Mouse (Mus musculus) brown adipose tissue, adult 24 weeks (tissue): ENCODE data around the gene Gas2l2. TPM values are rescaled to one million over a fixed set of nuclear protein-coding genes. Genes with fewer than 3 reads are reported as not detected.
A peak's percentile ranks its signal among the peaks of the same experiment; 100 is the strongest.

Experiments
- H3K27ac ChIP-seq: fragments of 200-500 bp; replicated peaks from 2 replicates; pipeline ENCODE4 v1.5.1; 2012; ENCODE audit warnings: low read depth, mild to moderate bottlenecking, low read length
- H3K4me1 ChIP-seq: fragments of 200-500 bp; 2 replicates; pipeline ENCODE4 v1.6.1; 2012; ENCODE audit warnings: low read length, mixed read lengths; ENCODE audit not compliant: control insufficient read depth, insufficient read depth, insufficient read length
- H3K4me3 ChIP-seq: fragments of 200-500 bp; 2 replicates; pipeline ENCODE4 v1.5.1; 2012; ENCODE audit warnings: low read depth, mild to moderate bottlenecking, low read length, moderate library complexity; ENCODE audit not compliant: insufficient read depth
- polyA plus RNA-seq: library from polyadenylated mRNA; stranded (reverse); fragments of >200 nt; gene quantifications from 2 replicates; pipeline ENCODE4 v1.2.4, GENCODE M21; 2012; ENCODE audit not compliant: missing spikeins, insufficient read depth, insufficient read length

The Gas2l2 gene
- polyA plus RNA-seq, 1 experiment, result not detected

- Histone ChIP-seq H3K4me1 (peaks cover 55% of the 10 kb centered on the region), H3K4me3 (no peak overlapping the region), H3K27ac (no peak overlapping the region)
These were observed 22.0 kb upstream of the Gas2l2 start for GRCm38 (mm10) chr11:83451281-83451680.

- no peak overlapping the region for H3K27ac ChIP-seq
- no peak overlapping the region for H3K4me3 ChIP-seq
- H3K4me1 ChIP-seq, result peaks cover 48% of the 10 kb centered on the region
These were observed 21.3 kb upstream of the Gas2l2 start for GRCm38 (mm10) chr11:83450550-83450949.

GRCm38 (mm10) chr11:83449298-83449697, 20.0 kb upstream of the Gas2l2 start:
- H3K4me1 ChIP-seq, result peaks cover 37% of the 10 kb centered on the region
- H3K4me3 ChIP-seq, result no peak overlapping the region
- H3K27ac ChIP-seq, result peak overlapping the region; percentile 24; the same call in 1 of the 2 replicates

- H3K4me3 ChIP-seq, result no peak overlapping the region
- peak overlapping the region; percentile 24; the same call in 1 of the 2 replicates for H3K27ac ChIP-seq
- peaks cover 37% of the 10 kb centered on the region for H3K4me1 ChIP-seq
These were observed 19.6 kb upstream of the Gas2l2 start for GRCm38 (mm10) chr11:83448927-83449236.

DNA sequence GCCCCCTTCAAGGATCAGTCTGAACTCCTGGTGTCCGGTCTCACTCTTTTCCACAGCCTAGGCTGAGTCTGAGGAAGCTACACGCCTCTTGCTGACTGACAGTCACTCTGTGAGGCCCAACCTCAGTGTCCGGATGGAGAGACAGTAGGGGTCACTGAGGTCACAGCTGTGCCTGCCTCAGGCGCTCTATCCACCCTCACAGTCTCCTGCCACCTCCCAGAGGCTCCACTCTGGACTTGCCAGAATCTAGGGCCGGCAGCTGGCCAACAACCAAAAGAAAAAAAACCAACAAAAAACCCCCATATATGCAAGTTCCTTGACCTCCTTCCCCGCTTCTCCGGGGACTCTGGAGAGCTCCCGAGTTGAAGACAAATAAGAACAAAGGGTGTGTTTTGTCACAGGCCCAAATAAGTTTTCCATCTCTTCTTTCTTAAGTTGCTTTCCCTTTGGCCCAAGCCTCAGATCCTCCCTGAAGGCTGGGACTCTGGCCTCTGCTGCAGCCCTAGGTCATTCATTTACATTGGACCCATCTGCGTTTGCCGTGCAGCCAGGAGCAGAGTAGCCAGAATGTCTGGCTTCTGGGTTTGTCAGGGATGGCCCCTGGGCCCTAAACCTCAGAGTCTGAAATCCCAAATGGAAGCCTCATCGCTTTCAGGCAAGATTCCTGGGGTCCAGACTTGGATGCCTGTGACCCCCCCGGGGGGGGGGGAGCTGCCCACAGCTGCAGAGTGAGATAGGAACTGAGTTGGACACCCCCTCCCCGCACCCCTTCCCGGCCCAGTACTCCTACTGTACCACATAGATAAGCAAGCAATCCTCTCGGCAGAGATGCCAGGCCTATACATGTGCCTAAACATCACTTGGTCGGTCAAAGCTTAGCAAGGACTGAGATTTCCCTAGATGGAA, 19.0 kb upstream of the Gas2l2 start:
- Histone ChIP-seq H3K4me1 (peaks cover 37% of the 10 kb centered on the region), H3K27ac (peak overlapping the region; percentile 15; the same call in 1 of the 2 replicates), H3K4me3 (no peak overlapping the region)

- Histone ChIP-seq H3K27ac (peak overlapping the region; percentile 15; the same call in 1 of the 2 replicates), H3K4me1 (peaks cover 36% of the 10 kb centered on the region)
These were observed 18.4 kb upstream of the Gas2l2 start for GRCm38 (mm10) chr11:83447612-83448011.

DNA sequence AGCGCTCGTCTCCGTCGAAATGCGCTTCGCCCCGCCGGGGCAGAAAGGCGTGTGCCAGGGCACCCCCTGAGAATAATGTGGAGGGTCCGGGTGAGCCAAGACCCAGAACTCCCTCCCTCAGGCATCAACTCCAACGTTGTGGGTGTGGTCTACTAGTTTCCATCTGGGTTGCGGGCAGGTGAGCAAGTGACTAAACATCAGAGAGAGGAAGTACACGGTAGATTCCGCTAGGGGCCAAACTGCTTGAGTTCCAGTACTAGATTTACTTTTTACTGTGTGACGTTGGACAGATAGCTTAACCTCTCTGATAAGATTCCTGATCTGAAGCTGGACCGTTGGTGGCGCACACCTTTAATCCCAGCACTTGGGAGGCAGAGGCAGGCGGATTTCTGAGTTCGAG, 15.7 kb upstream of the Gas2l2 start:
- H3K27ac ChIP-seq, result no peak overlapping the region
- H3K4me3 ChIP-seq, result no peak overlapping the region
- H3K4me1 ChIP-seq, result peaks cover 37% of the 10 kb centered on the region

More at GRCm38 (mm10) chr11:83447612-83448011, 18.4 kb upstream of the Gas2l2 start:
- H3K4me3 ChIP-seq, result no peak overlapping the region

GRCm38 (mm10) chr11:83443824-83444223, 14.6 kb upstream of the Gas2l2 start:
- Histone ChIP-seq H3K4me3 (no peak overlapping the region), H3K4me1 (peaks cover 26% of the 10 kb centered on the region), H3K27ac (no peak overlapping the region)

DNA sequence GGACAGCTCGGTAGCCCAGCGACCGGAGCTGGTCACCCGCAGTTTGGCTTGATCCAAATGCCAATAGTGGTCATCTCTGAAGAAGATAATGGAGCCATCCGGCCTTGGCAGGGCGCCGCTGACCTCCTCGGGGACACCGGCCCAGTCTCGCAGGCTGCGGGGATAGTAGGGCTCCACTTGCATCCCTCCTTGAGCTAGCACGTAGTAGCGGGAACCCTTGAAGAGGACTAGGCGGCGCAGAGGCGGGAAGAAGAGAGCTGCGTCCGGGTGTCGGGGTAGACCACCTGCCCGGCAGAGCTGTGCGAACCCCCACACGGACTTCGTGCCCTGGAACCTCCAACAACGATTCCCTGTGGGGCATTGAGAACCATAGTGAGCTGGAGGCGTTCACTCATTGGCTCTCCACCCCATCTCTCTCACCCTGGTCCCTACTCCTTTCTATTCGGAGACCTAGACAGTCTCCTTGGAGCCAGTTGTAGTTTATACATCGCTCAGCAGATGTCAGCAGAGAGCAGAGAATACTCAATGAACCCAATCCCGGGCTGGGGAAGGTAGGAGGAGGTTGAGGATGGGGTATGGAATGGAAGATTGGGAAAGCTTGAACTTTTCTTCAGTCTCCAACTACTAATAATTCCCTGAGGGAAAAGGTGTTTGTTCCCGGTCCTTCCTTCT, 13.5 kb upstream of the Gas2l2 start:
- Histone ChIP-seq H3K4me1 (peaks cover 16% of the 10 kb centered on the region), H3K27ac (no peak overlapping the region), H3K4me3 (peak overlapping the region; percentile 29; the same call in 1 of the 2 replicates)

- peak overlapping the region; percentile 72 for H3K27ac ChIP-seq
- peaks cover 9% of the 10 kb centered on the region; the same call in 1 of the 2 replicates for H3K4me1 ChIP-seq
- peak overlapping the region; percentile 71 for H3K4me3 ChIP-seq
These were observed 12.0 kb upstream of the Gas2l2 start for GRCm38 (mm10) chr11:83441235-83441634.

DNA sequence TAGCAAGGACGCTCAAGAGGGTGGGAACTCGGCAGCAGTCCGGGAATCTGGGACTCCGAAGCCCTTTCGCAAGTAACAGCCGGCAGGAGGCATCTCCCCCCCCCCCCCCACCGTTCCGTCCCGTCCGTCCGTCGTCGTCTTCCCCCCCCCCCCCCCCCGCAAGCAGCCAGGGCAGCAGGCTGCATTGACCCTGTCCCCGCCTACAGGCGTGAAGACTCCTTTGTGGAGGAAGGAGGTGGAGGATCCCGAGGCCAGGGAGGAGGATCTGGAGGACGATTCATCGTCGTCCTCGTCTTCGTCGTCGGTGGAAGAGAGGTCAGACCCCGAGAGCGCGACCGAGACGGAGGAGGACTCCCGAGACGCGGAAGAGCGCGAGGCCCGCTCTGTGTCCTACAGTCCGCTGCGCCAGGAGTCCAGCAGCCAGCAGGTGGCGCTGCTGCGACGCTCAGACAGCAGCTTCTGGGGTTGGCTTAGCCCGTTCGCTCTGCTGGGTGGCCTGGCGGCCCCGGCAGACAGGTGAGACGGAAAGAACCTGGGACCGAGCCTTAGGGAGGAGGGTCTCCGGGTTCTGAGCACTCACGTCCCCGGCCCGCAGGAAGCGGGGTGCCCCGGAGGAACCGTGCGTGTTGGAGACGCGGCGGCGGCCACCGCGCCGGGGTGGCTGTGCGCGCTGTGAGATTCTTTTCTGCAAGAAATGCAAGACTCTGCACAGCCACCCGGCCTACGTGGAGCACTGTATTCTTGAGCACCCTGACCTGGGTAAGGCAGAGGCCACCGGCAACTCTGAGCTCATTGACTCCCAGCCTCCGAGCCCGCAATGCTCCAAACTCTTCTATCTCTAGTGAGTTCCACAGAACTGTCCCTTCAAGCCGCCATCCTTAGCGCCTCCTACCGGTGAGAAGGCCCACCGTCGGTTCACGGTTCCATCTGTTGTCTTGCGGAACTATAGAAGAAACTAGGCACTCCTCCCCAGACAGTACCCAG, 11.1 kb upstream of the Gas2l2 start:
- peak overlapping the region; percentile 72 for H3K27ac ChIP-seq
- H3K4me1 ChIP-seq, result peaks cover 9% of the 10 kb centered on the region; the same call in 1 of the 2 replicates
- peak overlapping the region; percentile 71 for H3K4me3 ChIP-seq

DNA sequence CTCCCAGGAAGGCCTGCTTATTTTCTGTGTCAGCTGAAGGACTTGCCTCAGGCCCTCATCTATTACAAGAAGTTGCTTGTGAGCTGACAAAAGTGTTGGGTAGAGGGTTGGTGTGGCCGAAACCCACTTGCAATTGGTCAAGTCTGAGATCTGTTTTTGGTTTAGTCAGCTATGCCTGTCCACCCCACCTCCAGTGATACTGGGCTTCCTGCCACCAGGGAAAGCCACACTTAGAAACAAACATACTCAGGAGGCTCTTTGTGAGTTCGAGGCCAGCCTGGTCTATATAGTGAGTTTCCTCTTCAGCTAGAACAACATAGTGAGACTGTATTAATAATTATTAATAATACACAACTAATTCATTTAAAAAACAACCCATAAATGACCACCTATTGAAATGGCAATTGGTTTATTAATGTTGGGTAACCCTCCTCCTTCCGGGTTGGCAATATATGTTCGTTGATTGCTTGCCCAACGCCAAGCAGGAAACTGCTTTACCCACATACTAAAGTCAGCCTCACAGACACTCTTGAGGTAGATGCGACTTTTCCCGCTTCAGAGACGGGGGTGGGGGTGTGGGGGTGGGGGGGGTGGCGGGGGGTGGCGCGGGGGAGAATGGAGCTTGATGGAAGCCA, 10.3 kb upstream of the Gas2l2 start:
- H3K4me1 ChIP-seq, result peaks cover 9% of the 10 kb centered on the region; the same call in 1 of the 2 replicates
- H3K27ac ChIP-seq, result no peak overlapping the region
- H3K4me3 ChIP-seq, result no peak overlapping the region

GRCm38 (mm10) chr11:83437377-83437776, 8.1 kb upstream of the Gas2l2 start, which contains the start of gene 1700020L24Rik:
Gene 1700020L24Rik, plus strand, starts transcription at chr11:83437677.
- H3K27ac ChIP-seq, result no peak within 1 kb of the TSS
- no peak within 1 kb of the TSS for H3K4me3 ChIP-seq
- H3K4me1 ChIP-seq, result peaks cover 5% of the 10 kb centered on the region; the same call in 1 of the 2 replicates

DNA sequence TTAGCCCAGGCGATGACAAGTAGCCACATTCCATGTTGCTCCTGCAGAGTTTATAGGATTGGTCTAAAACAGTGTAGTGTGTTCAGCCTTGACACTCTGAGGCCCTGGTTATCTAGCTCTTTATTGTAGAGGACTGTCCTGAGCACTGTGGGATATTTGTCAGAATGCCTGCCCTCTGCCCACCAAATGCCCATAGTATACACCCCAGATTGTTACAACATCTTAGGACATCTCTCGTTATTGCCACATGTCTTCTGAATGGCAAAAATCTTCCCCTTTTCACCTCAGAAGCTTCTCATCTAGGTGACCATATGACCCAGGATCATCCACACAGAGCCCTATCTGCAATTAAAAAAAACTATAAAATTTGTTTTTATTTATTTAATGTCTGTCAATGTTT, 3.3 kb upstream of the Gas2l2 start:
- Histone ChIP-seq H3K4me3 (no peak overlapping the region), H3K27ac (no peak overlapping the region), H3K4me1 (no peaks in the 10 kb centered on the region)
